In genomic region chr3:69761195-69761594, GRCm38 (mm10) we compare ENCODE assay signal across 17 mouse cellular contexts. TPM values are rescaled to one million over a fixed set of nuclear protein-coding genes. Genes with fewer than 3 reads are reported as not detected.
A peak's percentile ranks its signal among the peaks of the same experiment; 100 is the strongest.
DNase-seq lines count a peak whose midpoint lies in the region; ATAC-seq lines count a peak whose summit lies in the region.
"Had no signal": no experiment of that assay in that cellular context is flagged by ENCODE, and none has a peak within 500 bp of the region (broad histone marks: within the 10 kb centered on the region; RNA-seq: fewer than 3 reads in every experiment).

No protein-coding gene starts in this region.

- no peak overlapping the region for H3K4me2 ChIP-seq in hindbrain, embryonic 16.5 days (ENCODE audit: low read length)
- H3K4me2 ChIP-seq: midbrain, embryonic 15.5 days had no signal

- intact Hi-C loops in left cerebral cortex, postnatal 10 days (cut with DNase I) = no loop called here

- 95% methylated on average over 4 of the region's 4 CpGs for WGBS in hindbrain, embryonic 16.5 days

- DNase-seq in brain, adult 2 months (ENCODE audit: low read depth, low spot score) = peak; percentile 52
- DNase-seq in cerebellum, adult 18-20 months = peak; percentile 45 to 46
- peak; percentile 63 for DNase-seq in fat pad, adult 2 months (ENCODE audit: extremely low read depth, low read depth, low spot score)
- peak; percentile 2 to 6 for DNase-seq in kidney, postnatal 36 days
- DNase-seq in left cerebral cortex, postnatal 10 days (ENCODE audit: extremely low spot score in 1 of 2, low spot score in 2 of 2) = no peak
- no peak for DNase-seq in heart, adult 9 months (ENCODE audit: low spot score in 2 of 2)
- DNase-seq: adrenal gland, postnatal 14 days; gastrocnemius, adult 2 months; heart, adult 2 months; heart, postnatal 14 days; liver; lung, adult 2 months; spleen, adult 18-20 months had no signal

- H3K4me3 ChIP-seq in hindbrain, embryonic 16.5 days (ENCODE audit: low read length) = no peak overlapping the region
- H3K4me3 ChIP-seq: gastrocnemius, adult 2 months; heart, adult 2 months; midbrain, embryonic 15.5 days had no signal

- H3K4me1 ChIP-seq in hindbrain, embryonic 16.5 days (ENCODE audit: control insufficient read depth, insufficient read depth, low read depth, low read length) = no peaks in the 10 kb centered on the region
- H3K4me1 ChIP-seq: midbrain, embryonic 15.5 days had no signal

- no peak overlapping the region for H3K27ac ChIP-seq in hindbrain, embryonic 16.5 days (ENCODE audit: low read depth, low read length)
- H3K27ac ChIP-seq: gastrocnemius, adult 2 months; heart, adult 2 months; midbrain, embryonic 15.5 days had no signal

- H3K9me3 ChIP-seq in hindbrain, embryonic 16.5 days (ENCODE audit: control insufficient read depth, low read length) = no peaks in the 10 kb centered on the region
- H3K9me3 ChIP-seq: midbrain, embryonic 15.5 days had no signal

- no peaks in the 10 kb centered on the region for H3K27me3 ChIP-seq in hindbrain, embryonic 16.5 days (replicated peaks; ENCODE audit: control insufficient read depth, insufficient read depth, low read length)
- H3K27me3 ChIP-seq: midbrain, embryonic 15.5 days had no signal

- no peak overlapping the region for H3K9ac ChIP-seq in hindbrain, embryonic 16.5 days (ENCODE audit: low read depth, low read length)
- H3K9ac ChIP-seq: midbrain, embryonic 15.5 days had no signal

- no peak for ATAC-seq in hindbrain, embryonic 16.5 days
- ATAC-seq: CD4-positive, CD25-positive, alpha-beta regulatory T cell, adult 4 months; forebrain, embryonic 16.5 days; midbrain, embryonic 15.5 days had no signal

- peaks cover 13% of the 10 kb centered on the region for H3K36me3 ChIP-seq in hindbrain, embryonic 16.5 days (ENCODE audit: control insufficient read depth, insufficient read depth, low read length)

RNA-seq across cellular contexts. Expression of gene Nmd3, which starts 39.4 kb away (rescaled TPM):
- total RNA-seq in left cerebral cortex, postnatal 10 days (2021) = 10 to 100 TPM; 49.0 to 49.1 TPM
- 86.0 and 91.8 TPM in 2 replicates for polyA plus RNA-seq in hindbrain, embryonic 16.5 days (2015; fragmentation: Nextera tagmentation; extraction: Ambion mirVana)

Comparison
In these comparisons a context has a peak if more than half of its experiments do, and no peak if none do; other contexts are left out.
1. DNase-seq: peak in brain, adult 2 months (single experiment), cerebellum, adult 18-20 months (2 of 2), fat pad, adult 2 months (single experiment) and kidney, postnatal 36 days (2 of 2); none in left cerebral cortex, postnatal 10 days (0 of 2) and heart, adult 9 months (0 of 2).